Mouse (Mus musculus): ENCODE results near the gene Ripk3.

The Ripk3 gene

GRCm38 (mm10) chr14:55793946-55794345, 5.3 kb upstream of the Ripk3 start:
- DNase-seq, result no peak

- no peak for DNase-seq
These were observed 4.8 kb upstream of the Ripk3 start for GRCm38 (mm10) chr14:55793461-55793860.

DNA sequence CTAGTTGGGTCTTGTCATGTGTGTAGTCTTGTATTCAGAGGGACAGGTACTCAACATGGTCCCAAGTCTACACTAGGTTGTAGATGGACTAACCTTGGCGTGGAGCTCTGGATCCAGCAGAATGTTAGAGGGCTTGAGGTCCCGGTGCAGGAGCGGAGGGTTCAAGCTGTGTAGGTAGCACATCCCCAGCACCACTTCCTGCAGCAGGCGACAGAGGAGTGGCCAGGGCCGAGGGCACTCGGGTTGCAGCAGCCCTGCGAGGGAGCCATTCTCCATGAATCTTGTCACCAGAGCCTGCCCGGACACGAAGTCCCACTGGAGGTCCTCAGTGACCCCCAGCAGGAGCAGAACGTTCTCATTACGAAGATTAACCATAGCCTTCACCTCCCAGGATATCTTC, 934 bp downstream of the Ripk3 start:
- DNase-seq, result no peak

GRCm38 (mm10) chr14:55785195-55785594, 3.5 kb downstream of the Ripk3 start:
- no peak for DNase-seq

DNA sequence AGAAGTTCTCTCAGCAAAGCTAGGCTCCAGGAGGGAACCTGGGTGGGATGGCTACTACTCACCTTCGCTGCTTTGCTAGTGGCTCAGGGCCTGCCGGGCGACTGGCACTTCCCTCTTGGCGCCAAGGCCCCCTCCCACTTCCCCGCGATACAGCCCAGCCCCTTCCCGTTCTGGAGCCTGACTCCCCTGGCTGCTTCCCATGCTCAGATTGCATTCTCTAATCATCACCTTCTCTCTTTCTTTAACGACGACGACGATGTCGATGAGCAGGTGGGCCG, 4.8 kb downstream of the Ripk3 start, which contains the start of gene Adcy4:
Gene Adcy4, minus strand, starts transcription at position 138 of the 278 bp plus-strand sequence.
- DNase-seq, result no peak

GRCm38 (mm10) chr14:55783171-55783957, 5.3 kb downstream of the Ripk3 start:
- DNase-seq, result no peak

GRCm38 (mm10) chr14:55782361-55782960, 6.2 kb downstream of the Ripk3 start:
- no peak for DNase-seq

- peak; percentile 51 for DNase-seq
These were observed 7.4 kb downstream of the Ripk3 start for GRCm38 (mm10) chr14:55781310-55781709.

DNA sequence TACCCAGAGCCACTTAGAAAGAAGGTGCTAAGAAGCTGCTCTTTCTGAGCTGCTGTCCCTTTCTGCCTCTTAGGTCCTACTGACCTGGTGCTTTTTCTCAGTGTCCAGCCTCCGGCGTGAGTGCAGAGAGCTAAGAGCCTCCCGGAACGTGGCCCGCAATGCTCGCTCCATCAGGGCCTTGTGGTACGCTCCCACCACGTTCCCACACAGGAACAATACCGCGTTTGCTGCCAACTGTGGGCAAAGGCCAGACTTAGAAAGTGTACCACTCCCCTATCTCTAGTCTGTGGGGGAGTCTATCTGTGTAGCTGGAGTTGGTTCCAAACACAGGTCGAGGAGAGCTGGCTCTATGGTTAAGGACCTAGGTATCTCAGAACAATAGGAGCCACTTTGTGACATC, 7.9 kb downstream of the Ripk3 start:
- no peak for DNase-seq

DNA sequence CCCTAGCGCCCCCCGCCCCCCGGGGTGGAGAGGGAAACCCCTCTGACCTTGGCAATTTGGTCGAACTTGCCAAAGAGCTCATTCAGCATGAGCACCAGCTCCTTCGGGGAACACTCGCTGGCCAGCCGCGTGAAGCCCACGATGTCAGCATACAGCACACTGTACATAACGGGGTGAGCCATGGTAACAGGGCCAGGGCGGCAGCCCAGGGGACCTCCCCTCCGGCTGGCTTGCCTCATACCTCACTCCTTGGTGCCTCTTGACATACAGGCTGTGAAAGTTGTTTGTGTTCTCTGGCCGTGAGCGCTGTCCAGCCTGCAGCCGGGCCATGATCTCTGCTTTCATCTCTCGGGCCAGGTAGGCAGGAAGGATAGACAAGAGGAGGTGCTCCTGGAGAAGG, 9.0 kb downstream of the Ripk3 start:
- DNase-seq, result peak; percentile 1

DNA sequence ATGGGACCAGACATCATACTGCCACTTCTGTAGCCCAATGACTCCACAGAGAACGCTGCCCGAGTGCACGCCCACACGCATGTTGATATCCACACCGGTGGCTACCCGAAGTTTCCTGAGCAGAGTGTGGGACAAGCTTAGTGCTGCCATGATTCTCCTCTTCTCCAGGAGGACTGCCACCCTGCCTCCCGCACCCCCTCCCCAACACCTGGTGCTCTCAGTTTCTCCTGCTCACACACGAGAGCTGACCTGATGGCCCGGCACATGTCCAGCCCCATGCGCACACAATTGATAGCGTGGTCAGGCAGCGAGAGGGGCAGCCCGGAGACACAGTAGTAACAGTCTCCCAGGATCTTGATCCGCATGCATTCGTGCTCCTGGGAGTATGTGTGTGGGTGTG, 10.0 kb downstream of the Ripk3 start:
- DNase-seq, result peak; percentile 1

DNA sequence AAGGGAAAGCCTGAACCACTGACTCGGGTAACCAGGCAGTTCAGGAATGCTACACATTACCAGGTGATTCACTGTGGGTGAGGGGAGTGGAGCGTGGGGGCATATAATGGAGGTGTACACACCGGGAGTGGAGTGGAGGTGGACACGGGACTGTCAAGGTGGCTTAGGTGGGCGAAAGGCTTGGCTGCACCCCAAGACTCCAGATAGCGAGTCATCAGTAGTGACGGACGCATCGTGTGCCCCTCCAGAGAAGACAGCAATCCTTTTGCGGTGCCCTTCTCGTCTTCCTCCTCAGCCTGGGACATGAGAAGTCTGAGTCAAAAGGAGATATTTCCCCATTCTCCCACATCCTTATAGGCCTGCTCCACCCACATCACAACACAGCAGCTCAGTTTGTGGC, 10.9 kb downstream of the Ripk3 start:
- DNase-seq, result no peak

GRCm38 (mm10) chr14:55777176-55777575, 11.5 kb downstream of the Ripk3 start:
- DNase-seq, result no peak

DNA sequence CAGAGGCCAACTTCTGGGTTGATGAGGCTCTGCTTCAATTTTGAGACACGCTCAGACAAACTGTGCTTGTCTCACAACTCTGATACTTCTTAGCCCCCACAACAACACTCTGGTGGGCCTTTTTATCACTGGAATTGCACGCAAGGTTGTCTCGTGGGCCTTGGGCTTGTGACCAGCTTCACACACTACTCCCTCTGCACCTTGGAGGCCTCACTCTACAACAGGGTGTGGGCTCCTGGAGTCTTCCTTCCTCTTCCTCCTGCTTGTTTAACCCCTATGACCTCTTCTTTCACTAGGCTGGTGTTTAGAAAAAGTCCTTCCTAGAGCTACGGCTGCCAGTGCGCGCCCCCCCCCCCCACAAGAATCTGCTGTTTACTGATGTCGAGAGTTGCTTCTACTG, 12.0 kb downstream of the Ripk3 start:
- no peak for DNase-seq

- DNase-seq, result no peak
These were observed 19.5 kb downstream of the Ripk3 start for GRCm38 (mm10) chr14:55769087-55769703.

GRCm38 (mm10) chr14:55768555-55768954, 20.1 kb downstream of the Ripk3 start:
- DNase-seq, result no peak

GRCm38 (mm10) chr14:55767519-55768414, 20.9 kb downstream of the Ripk3 start:
- no peak for DNase-seq

DNA sequence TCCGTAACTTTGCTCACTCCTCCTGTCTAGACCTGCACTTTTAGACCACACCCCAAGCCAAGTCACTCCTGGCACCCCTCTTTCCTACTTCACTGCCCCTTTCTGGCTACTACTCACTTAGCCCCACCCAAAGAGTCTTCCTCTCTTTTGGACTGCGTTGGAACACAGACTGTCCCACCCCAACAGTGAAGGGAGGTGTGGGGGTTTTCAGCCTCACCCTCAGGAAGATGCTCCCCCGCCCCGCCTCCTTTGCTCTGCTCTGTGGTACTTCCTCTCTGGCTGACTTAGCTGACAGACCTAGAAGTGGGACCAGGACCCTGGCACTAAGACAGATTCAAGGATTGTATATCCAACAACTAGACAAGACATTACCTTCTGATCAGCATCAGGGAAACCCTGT, 23.0 kb downstream of the Ripk3 start, which contains the start of gene Ltb4r1:
Gene Ltb4r1, plus strand, starts transcription at position 267 of the 400 bp plus-strand sequence.
- DNase-seq, result no peak

GRCm38 (mm10) chr14:55763166-55763565, 25.5 kb downstream of the Ripk3 start:
- no peak for DNase-seq

DNA sequence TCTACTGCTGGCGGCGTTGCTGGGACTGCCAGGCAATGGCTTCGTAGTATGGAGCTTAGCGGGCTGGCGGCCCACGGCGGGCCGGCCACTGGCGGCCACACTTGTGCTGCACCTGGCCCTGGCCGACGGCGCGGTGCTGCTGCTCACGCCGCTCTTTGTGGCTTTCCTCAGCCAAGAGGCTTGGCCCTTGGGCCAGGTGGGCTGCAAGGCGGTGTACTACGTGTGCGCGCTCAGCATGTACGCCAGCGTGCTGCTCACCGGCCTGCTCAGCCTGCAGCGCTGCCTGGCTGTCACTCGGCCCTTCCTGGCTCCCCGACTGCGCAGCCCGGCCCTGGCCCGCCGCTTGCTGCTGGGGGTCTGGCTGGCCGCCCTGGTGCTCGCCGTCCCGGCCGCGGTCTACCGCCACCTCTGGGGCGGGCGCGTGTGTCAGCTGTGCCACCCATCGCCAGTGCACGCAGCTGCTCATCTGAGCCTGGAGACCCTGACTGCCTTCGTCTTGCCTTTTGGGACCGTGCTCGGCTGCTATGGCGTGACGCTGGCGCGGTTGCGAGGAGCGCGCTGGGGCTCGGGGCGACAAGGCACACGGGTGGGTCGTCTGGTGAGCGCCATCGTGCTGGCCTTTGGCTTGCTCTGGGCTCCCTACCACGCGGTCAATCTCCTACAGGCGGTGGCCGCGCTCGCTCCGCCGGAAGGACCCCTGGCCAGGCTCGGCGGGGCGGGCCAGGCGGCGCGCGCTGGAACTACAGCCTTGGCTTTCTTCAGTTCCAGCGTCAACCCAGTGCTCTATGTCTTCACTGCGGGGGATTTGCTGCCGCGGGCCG, 26.5 kb downstream of the Ripk3 start:
- DNase-seq, result no peak

GRCm38 (mm10) chr14:55761163-55761562, 27.5 kb downstream of the Ripk3 start, which contains the start of gene Ltb4r2:
Gene Ltb4r2, plus strand, starts transcription at chr14:55761428.
- DNase-seq, result no peak

GRCm38 (mm10) chr14:55760156-55760555, 28.5 kb downstream of the Ripk3 start:
- DNase-seq, result peak; percentile 76
